Mouse (Mus musculus) testis, adult 2 months (tissue): ENCODE results near the gene Glud1. TPM values are rescaled to one million over a fixed set of nuclear protein-coding genes. Genes with fewer than 3 reads are reported as not detected.

Experiments used
- H3K27ac ChIP-seq: fragments of 200-500 bp; 2 replicates; pipeline ENCODE4 v1.5.1; 2012; ENCODE audit warnings: low read depth, low read length; ENCODE audit not compliant: control insufficient read depth, insufficient read depth
- H3K27me3 ChIP-seq: fragments of 200-500 bp; 2 replicates; pipeline ENCODE4 v1.6.1; 2012; ENCODE audit warnings: mild to moderate bottlenecking, low read length, moderate library complexity; ENCODE audit not compliant: control insufficient read depth, insufficient read depth
- H3K36me3 ChIP-seq: fragments of 200-500 bp; 2 replicates; pipeline ENCODE4 v1.6.1; 2012; ENCODE audit warnings: mild to moderate bottlenecking, low read length; ENCODE audit not compliant: control insufficient read depth, insufficient read depth
- H3K4me1 ChIP-seq: fragments of 200-500 bp; 2 replicates; pipeline ENCODE4 v1.6.1; 2012; ENCODE audit warnings: low read length; ENCODE audit not compliant: control insufficient read depth, insufficient read depth
- H3K4me3 ChIP-seq: fragments of 200-500 bp; 2 replicates; pipeline ENCODE4 v1.5.1; 2012; ENCODE audit warnings: low read depth, mild to moderate bottlenecking, low read length, moderate library complexity, mixed read lengths; ENCODE audit not compliant: control insufficient read depth
- CTCF ChIP-seq: fragments of 200-500 bp; IDR thresholded peaks from 2 replicates; pipeline ENCODE4 v1.5.1; 2012; ENCODE audit warnings: low read depth, mild to moderate bottlenecking, inconsistent platforms, low read length, moderate library complexity; ENCODE audit not compliant: control insufficient read depth, insufficient read depth, insufficient replicate concordance
- POLR2A ChIP-seq: fragments of 200-500 bp; IDR thresholded peaks from 2 replicates; pipeline ENCODE4 v1.6.1; 2012; ENCODE audit warnings: low read depth, mild to moderate bottlenecking, inconsistent platforms, low read length, moderate library complexity; ENCODE audit not compliant: control insufficient read depth
- polyA plus RNA-seq: library from polyadenylated mRNA; depleted of rRNA; stranded (reverse); fragments of >200 nt; gene quantifications from 2 replicates; pipeline ENCODE4 v1.2.3, GENCODE M21; 2012

The Glud1 gene
- polyA plus RNA-seq, 1 experiment = 7.1 TPM

GRCm38 (mm10) chr14:34372646-34373045 is 62.1 kb downstream of the Glud1 start:
- no peaks in the 10 kb centered on the region for H3K27me3 ChIP-seq
- H3K4me1 ChIP-seq = 0 out of 2 replicates have a peak, but pooled peaks cover 2% of the 10 kb centered on the region
- H3K4me3 ChIP-seq = no peak overlapping the region
- TF ChIP-seq CTCF = peak; percentile 39; the same call in 1 of the 2 replicates
- TF ChIP-seq POLR2A = no peak
- no peak overlapping the region for H3K27ac ChIP-seq
- no peaks in the 10 kb centered on the region for H3K36me3 ChIP-seq

- no peak overlapping the region for H3K27ac ChIP-seq
- H3K27me3 ChIP-seq = no peaks in the 10 kb centered on the region
- no peak for TF ChIP-seq POLR2A
- TF ChIP-seq CTCF = no peak
- peaks cover 2% of the 10 kb centered on the region; the same call in 1 of the 2 replicates for H3K4me1 ChIP-seq
- no peak overlapping the region for H3K4me3 ChIP-seq
- no peaks in the 10 kb centered on the region for H3K36me3 ChIP-seq
Measured at GRCm38 (mm10) chr14:34373581-34373980, 63.1 kb downstream of the Glud1 start.

DNA sequence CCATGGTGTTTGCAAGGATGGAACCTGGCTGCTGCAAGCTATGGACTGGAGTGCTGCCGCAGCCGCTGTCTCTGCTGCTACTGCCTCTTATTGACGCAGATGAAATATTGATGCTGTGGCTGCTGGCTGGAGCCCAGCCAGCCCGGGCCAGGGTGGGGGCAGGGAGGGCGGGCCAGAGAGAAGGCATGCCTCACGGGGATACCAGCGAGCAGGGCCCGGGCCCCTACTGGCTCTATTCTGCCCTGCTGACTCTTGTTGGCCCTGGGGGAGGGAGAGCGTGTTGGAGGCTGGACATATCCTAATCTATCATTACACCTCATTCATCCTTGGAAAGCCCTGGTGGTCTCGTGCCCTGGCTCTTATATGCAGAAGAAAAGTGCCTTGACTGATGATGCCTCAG is 64.0 kb downstream of the Glud1 start, which contains the start of gene Sncg:
Gene Sncg, minus strand, starts transcription at position 213 of the 400 bp plus-strand sequence.
- no peak within 1 kb of the TSS for H3K4me3 ChIP-seq
- TF ChIP-seq POLR2A (no peak), CTCF (no peak)
- H3K27me3 ChIP-seq = no peaks in the 10 kb centered on the region
- H3K27ac ChIP-seq = no peak within 1 kb of the TSS
- H3K36me3 ChIP-seq = no peaks in the 10 kb centered on the region
- H3K4me1 ChIP-seq = peaks cover 4% of the 10 kb centered on the region; the same call in 1 of the 2 replicates

GRCm38 (mm10) chr14:34375415-34375904 is 64.9 kb downstream of the Glud1 start, which contains the start of gene Mmrn2:
Mmrn2 (plus strand) TSS chr14:34375465.
- Histone ChIP-seq H3K27ac (no peak within 1 kb of the TSS), H3K27me3 (no peaks in the 10 kb centered on the region), H3K4me1 (peaks cover 4% of the 10 kb centered on the region; the same call in 1 of the 2 replicates), H3K36me3 (no peaks in the 10 kb centered on the region), H3K4me3 (no peak within 1 kb of the TSS)
- TF ChIP-seq CTCF (no peak), POLR2A (no peak)

DNA sequence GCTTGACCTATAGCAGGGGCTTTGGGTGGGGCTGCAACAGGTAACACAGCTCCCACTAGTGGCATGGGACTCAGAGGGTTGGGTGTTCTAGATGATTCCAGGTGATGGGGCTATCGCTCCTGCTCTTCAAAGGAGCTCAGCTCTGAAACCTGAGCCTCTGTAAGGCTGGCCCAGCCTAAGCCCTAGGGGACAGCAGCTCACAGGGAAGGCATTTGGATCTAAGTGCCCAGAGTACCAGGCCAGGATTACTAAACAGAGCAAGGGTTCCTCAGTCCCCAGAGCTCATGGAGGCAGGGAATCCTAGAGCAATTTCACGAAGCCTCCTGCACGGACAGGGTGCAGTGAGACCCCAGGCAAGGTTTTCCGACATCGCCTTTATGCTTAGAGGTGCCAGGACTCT is 65.4 kb downstream of the Glud1 start:
- H3K36me3 ChIP-seq = no peaks in the 10 kb centered on the region
- no peak overlapping the region for H3K27ac ChIP-seq
- H3K27me3 ChIP-seq = no peaks in the 10 kb centered on the region
- peaks cover 4% of the 10 kb centered on the region; the same call in 1 of the 2 replicates for H3K4me1 ChIP-seq
- TF ChIP-seq CTCF (no peak), POLR2A (no peak)
- no peak overlapping the region for H3K4me3 ChIP-seq

DNA sequence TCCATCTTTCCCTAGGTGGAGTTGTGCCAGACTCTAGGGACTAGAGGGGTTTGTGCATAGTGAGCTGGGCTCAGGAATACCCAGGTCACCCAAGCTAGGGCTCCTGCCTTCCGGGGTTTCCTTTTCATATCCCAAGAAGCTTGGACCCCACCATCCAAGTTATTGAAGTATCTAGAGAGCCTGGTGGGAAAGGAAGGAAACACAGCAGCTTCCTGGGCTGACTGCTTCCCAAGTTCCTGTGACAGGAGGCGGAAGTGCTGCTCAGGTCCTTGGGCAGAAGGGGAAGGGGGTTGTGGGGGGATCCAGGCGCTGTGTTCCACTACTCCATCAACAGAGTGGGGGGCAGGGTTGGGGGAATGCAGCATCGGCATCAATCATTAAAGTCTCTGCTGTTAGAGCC is 66.6 kb downstream of the Glud1 start:
- no peaks in the 10 kb centered on the region for H3K36me3 ChIP-seq
- H3K27ac ChIP-seq = no peak overlapping the region
- H3K4me3 ChIP-seq = no peak overlapping the region
- H3K27me3 ChIP-seq = no peaks in the 10 kb centered on the region
- TF ChIP-seq CTCF (no peak), POLR2A (no peak)
- H3K4me1 ChIP-seq = peaks cover 4% of the 10 kb centered on the region; the same call in 1 of the 2 replicates

GRCm38 (mm10) chr14:34378560-34379331 is 68.2 kb downstream of the Glud1 start:
- H3K36me3 ChIP-seq = no peaks in the 10 kb centered on the region
- no peak for TF ChIP-seq CTCF
- no peak for TF ChIP-seq POLR2A
- H3K4me1 ChIP-seq = peaks cover 4% of the 10 kb centered on the region; the same call in 1 of the 2 replicates
- H3K27ac ChIP-seq = peak overlapping the region; percentile 52; the same call in 1 of the 2 replicates
- H3K27me3 ChIP-seq = no peaks in the 10 kb centered on the region
- H3K4me3 ChIP-seq = no peak overlapping the region
